Mouse (Mus musculus): ENCODE measurements around the gene Clrn3.
"Not testable (repeated sequence)": the region's sequence is repeated elsewhere in the genome, so short reads cannot be mapped to it uniquely, and the experiment has no call there.

Gene Clrn3

GRCm38 (mm10) chr7:135534548-135535189, 6.2 kb upstream of the Clrn3 start:
- DNase-seq = no peak

- no peak for DNase-seq
These were observed 614 bp upstream of the Clrn3 start for GRCm38 (mm10) chr7:135529068-135529467.

- no peak for DNase-seq
These were observed 1.3 kb downstream of the Clrn3 start for GRCm38 (mm10) chr7:135527169-135527568.

GRCm38 (mm10) chr7:135526574-135527152, 1.8 kb downstream of the Clrn3 start:
- no peak for DNase-seq

- no peak for DNase-seq
These were observed 4.0 kb downstream of the Clrn3 start for GRCm38 (mm10) chr7:135524424-135524967.

- DNase-seq = no peak
These were observed 4.5 kb downstream of the Clrn3 start for GRCm38 (mm10) chr7:135523981-135524380.

GRCm38 (mm10) chr7:135521755-135522512, 6.5 kb downstream of the Clrn3 start:
- peak; percentile 1 for DNase-seq

GRCm38 (mm10) chr7:135520241-135520640, 8.2 kb downstream of the Clrn3 start:
- DNase-seq = no peak

- peak; percentile 41 for DNase-seq
These were observed 11.3 kb downstream of the Clrn3 start for GRCm38 (mm10) chr7:135517191-135517590.

- DNase-seq = no peak
These were observed 16.7 kb downstream of the Clrn3 start for GRCm38 (mm10) chr7:135511723-135512122.

GRCm38 (mm10) chr7:135510431-135510830, 18.0 kb downstream of the Clrn3 start:
- DNase-seq = no peak

- no peak for DNase-seq
These were observed 19.2 kb downstream of the Clrn3 start for GRCm38 (mm10) chr7:135509272-135509671.

- no peak for DNase-seq
These were observed 19.9 kb downstream of the Clrn3 start for GRCm38 (mm10) chr7:135508602-135509001.

- not testable (repeated sequence) for DNase-seq
These were observed 21.9 kb downstream of the Clrn3 start for GRCm38 (mm10) chr7:135506506-135506905.

GRCm38 (mm10) chr7:135499403-135499802, 29.1 kb downstream of the Clrn3 start:
- no peak for DNase-seq

- no peak for DNase-seq
These were observed 29.8 kb downstream of the Clrn3 start for GRCm38 (mm10) chr7:135498565-135499186.

GRCm38 (mm10) chr7:135495303-135495702, 33.2 kb downstream of the Clrn3 start:
- no peak for DNase-seq

GRCm38 (mm10) chr7:135490500-135490886, 38.0 kb downstream of the Clrn3 start:
- no peak for DNase-seq

- no peak for DNase-seq
These were observed 38.5 kb downstream of the Clrn3 start for GRCm38 (mm10) chr7:135489724-135490499.

GRCm38 (mm10) chr7:135488214-135488810, 40.1 kb downstream of the Clrn3 start:
- peak; percentile 48 for DNase-seq

GRCm38 (mm10) chr7:135487423-135487822, 41.0 kb downstream of the Clrn3 start:
- DNase-seq = peak; percentile 71
